Mouse (Mus musculus) heart, postnatal 0 days (tissue): ENCODE measurements around the gene Patz1. TPM values are rescaled to one million over a fixed set of nuclear protein-coding genes. Genes with fewer than 3 reads are reported as not detected.

ENCODE experiments used
- ATAC-seq: fragments of 200-750 bp; cut with Nextera tagmentation; 2 replicates; pipeline ENCODE4 v1.8.0; 2017; ENCODE audit warnings: low read depth, moderate number of reproducible peaks, moderate library complexity; ENCODE audit not compliant: insufficient read depth
- DNase-seq: peaks from one replicate; pipeline ENCODE4 v3.0.0-alpha.2; 2016; ENCODE audit warnings: low spot score
- H3K27ac ChIP-seq: fragments of 300-500 bp; sonication (generic); 2 replicates; pipeline ENCODE4 v1.5.1; 2014; ENCODE audit warnings: low read depth, mild to moderate bottlenecking
- H3K27me3 ChIP-seq: fragments of 300-500 bp; sonication (generic); 2 replicates; pipeline ENCODE4 v1.6.1; 2014; ENCODE audit warnings: low read length, mixed read lengths; ENCODE audit not compliant: control insufficient read depth, insufficient read depth
- H3K36me3 ChIP-seq: fragments of 300-500 bp; sonication (generic); replicated peaks from 2 replicates; pipeline ENCODE4 v1.6.1; 2014; ENCODE audit warnings: low read length, mixed read lengths; ENCODE audit not compliant: control insufficient read depth, insufficient read depth
- H3K4me1 ChIP-seq: fragments of 300-500 bp; sonication (generic); 2 replicates; pipeline ENCODE4 v1.6.1; 2014; ENCODE audit warnings: antibody characterized with exemption; ENCODE audit not compliant: control insufficient read depth, insufficient read depth
- H3K4me2 ChIP-seq: fragments of 300-500 bp; sonication (generic); 2 replicates; pipeline ENCODE4 v1.6.1; 2014; ENCODE audit warnings: low read depth, mild to moderate bottlenecking, low read length, moderate library complexity
- H3K4me3 ChIP-seq: fragments of 300-500 bp; sonication (generic); 2 replicates; pipeline ENCODE4 v1.5.1; 2014; ENCODE audit warnings: low read depth, low read length
- H3K9ac ChIP-seq: fragments of 300-500 bp; sonication (generic); replicated peaks from 2 replicates; pipeline ENCODE4 v1.6.1; 2014; ENCODE audit warnings: low read depth, low read length, mixed read lengths
- H3K9me3 ChIP-seq: fragments of 300-500 bp; sonication (generic); replicated peaks from 2 replicates; pipeline ENCODE4 v1.6.1; 2016; ENCODE audit warnings: low read length; ENCODE audit not compliant: control insufficient read depth
- CTCF ChIP-seq: IDR thresholded peaks from 2 replicates; pipeline ENCODE4 v1.5.1; 2016; ENCODE audit warnings: antibody characterized with exemption, control low read depth, low read depth
- EP300 ChIP-seq: IDR thresholded peaks from 2 replicates; pipeline ENCODE4 v1.6.1; 2016; ENCODE audit warnings: antibody characterized with exemption, low read depth
- WGBS: fragments of 180-500 bp; shearing (Covaris S2); extraction: QIAGEN DNeasy Blood & Tissue Kit; methylation state at CpG from one replicate; pipeline ENCODE4 v1.1.7; 2014; 5-methylcytosine and 5-hydroxymethylcytosine counted together
- polyA plus RNA-seq: library from polyadenylated mRNA; unstranded; fragments of >200 nt; fragmentation: Nextera tagmentation; extraction: Ambion mirVana; gene quantifications from 2 replicates; pipeline ENCODE4 v1.2.1, GENCODE M21; 2015
- total RNA-seq: library from RNA; depleted of rRNA; stranded (reverse); fragments of >200 nt; gene quantifications from 2 replicates; pipeline ENCODE4 v1.2.3, GENCODE M21; 2014; ENCODE audit warnings: low replicate concordance

The Patz1 gene
- total and polyA plus RNA-seq, 2 experiments from 2014 or later, result 14.0 to 35.6 TPM

DNA sequence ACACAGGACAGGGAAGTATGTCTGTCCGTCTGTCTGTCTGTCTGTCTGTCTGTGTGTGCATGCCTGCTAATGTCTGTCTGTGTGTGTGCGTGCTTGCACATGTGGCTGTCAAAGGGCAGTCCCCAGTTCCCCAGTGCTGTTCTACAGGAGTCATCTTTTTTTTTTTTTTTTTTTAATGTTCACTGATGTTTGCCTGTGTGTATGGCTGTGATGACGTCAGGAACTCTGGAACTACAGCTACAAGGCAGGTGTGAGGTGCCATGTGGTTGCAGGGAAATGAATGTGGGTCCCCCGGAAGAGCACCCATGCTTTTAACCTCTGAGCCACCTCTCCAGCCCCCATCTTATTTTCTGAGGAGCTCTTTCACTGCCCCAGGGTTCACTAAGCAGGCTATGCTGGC is 21.2 kb downstream of the Patz1 start:
- ATAC-seq (no peak), DNase-seq (no peak)
- H3K36me3 ChIP-seq, result peaks cover 67% of the 10 kb centered on the region
- peak overlapping the region; percentile 57; the same call in 1 of the 2 replicates for H3K27ac ChIP-seq
- TF ChIP-seq CTCF (no peak), EP300 (no peak)
- no peak overlapping the region for H3K4me3 ChIP-seq
- WGBS, result 84% methylated on average over 4 of the region's 4 CpGs
- H3K4me1 ChIP-seq, result 0 out of 2 replicates have a peak, but pooled peaks cover 4% of the 10 kb centered on the region
- H3K27me3 ChIP-seq, result no peaks in the 10 kb centered on the region
- no peaks in the 10 kb centered on the region for H3K9me3 ChIP-seq
- H3K9ac ChIP-seq, result no peak overlapping the region
- no peak overlapping the region for H3K4me2 ChIP-seq

DNA sequence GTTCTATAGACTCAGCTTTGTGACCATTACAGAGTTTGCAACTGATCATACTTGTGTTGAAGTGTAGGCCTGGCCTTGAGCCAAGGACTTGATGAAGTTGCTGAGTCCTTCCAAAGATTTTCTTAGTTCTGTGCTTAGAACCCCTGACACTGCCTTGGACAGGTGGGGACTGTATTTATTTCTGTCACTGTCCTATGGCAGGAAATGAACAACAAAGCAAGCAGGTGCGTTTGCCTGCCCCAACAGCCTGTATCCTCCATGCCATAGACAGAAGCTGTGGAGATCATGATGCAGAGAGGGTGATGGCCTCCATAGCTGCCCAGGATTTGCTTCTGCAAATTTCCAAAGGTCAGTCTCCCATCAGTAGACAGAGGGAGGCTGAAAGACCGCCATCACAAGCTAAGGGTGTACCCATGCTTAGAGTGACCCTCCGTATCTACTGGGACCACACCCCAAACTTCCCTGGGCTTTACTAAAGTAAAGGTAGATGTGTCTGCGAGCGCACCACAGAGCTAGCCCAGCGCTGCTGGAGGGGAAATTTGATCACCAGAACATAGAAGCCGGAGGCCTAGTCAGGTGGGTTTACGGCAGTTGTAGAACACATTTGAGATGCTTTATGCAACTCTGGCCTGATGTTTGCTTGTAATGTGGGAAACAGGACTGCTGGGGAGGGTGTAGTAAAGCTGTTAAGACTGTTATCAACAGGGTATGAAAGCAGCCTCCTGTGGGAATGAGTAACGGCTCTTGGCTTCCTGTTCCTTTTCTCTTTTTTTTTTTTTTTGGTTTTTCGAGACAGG is 22.3 kb downstream of the Patz1 start:
- no peak overlapping the region for H3K9ac ChIP-seq
- H3K36me3 ChIP-seq, result peaks cover 60% of the 10 kb centered on the region
- ATAC-seq (no peak), DNase-seq (no peak)
- no peak overlapping the region for H3K4me3 ChIP-seq
- peak overlapping the region; percentile 57; the same call in 1 of the 2 replicates for H3K27ac ChIP-seq
- H3K27me3 ChIP-seq, result no peaks in the 10 kb centered on the region
- H3K4me1 ChIP-seq, result 0 out of 2 replicates have a peak, but pooled peaks cover 4% of the 10 kb centered on the region
- WGBS, result 74% methylated on average over 10 of the region's 10 CpGs
- TF ChIP-seq CTCF, result no peak
- TF ChIP-seq EP300, result no peak
- H3K4me2 ChIP-seq, result no peak overlapping the region
- no peaks in the 10 kb centered on the region for H3K9me3 ChIP-seq

DNA sequence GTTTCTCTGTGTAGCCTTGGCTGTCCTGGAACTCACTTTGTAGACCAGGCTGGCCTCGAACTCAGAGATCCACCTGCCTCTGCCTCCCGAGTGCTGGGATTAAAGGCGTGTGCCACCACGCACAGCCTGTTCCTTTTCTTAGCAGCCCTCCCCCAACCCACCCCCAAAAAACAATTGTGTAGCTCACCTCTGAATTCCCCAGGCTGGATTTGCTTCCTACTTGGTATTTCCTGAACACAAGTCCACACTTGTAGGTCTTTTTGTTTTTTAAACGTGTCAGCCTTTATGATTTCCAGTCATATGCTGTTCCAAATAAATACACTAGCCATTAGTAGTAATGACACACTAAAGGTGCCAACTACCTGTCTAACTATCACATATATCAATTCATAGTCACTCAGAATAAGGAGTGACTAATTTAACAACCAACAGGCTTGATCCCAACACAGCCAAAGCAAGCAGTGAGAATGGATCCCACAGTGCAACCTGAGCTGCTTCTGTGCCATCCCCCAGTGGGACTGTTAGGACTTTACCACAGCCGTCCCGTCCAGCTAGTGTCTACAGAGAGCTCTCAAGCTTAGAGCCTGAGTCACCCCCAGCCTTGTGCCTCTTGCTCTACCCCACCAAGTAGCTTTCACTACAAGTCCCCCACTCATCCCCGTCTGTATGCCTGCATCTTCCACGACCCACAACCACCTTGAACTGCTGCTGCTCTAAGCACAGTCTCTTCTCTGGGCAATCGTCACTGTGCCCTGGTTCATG is 23.1 kb downstream of the Patz1 start:
- H3K4me3 ChIP-seq, result no peak overlapping the region
- H3K9me3 ChIP-seq, result no peaks in the 10 kb centered on the region
- H3K4me1 ChIP-seq, result 0 out of 2 replicates have a peak, but pooled peaks cover 4% of the 10 kb centered on the region
- peaks cover 53% of the 10 kb centered on the region for H3K36me3 ChIP-seq
- WGBS, result 83% methylated on average over 9 of the region's 10 CpGs
- no peak for DNase-seq
- H3K27ac ChIP-seq, result peak overlapping the region; percentile 57; the same call in 1 of the 2 replicates
- ATAC-seq, result no peak
- no peak overlapping the region for H3K9ac ChIP-seq
- TF ChIP-seq CTCF (no peak), EP300 (no peak)
- no peaks in the 10 kb centered on the region for H3K27me3 ChIP-seq
- no peak overlapping the region for H3K4me2 ChIP-seq

DNA sequence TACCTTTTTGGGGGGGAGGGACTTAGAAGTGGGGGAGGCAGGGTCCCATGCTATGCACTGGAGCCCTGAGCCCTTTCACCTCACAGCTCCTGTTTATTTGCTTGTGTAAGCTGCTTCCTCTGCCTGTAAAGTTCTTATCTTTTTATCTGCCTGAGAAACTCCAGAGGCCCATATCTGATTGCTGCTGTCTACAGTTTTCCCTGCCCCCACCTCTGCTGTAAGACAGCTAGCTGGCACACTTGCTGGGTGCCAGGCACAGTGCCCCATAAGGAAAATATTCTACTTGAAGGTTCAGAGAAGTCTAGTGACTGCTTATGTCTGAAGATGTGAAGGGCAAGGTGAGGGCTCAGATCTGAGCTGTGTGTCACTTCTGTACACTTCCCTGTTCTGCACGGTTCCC is 24.6 kb downstream of the Patz1 start:
- TF ChIP-seq EP300 (no peak), CTCF (no peak)
- Histone ChIP-seq H3K4me3 (no peak overlapping the region), H3K27ac (no peak overlapping the region), H3K9ac (no peak overlapping the region), H3K27me3 (no peaks in the 10 kb centered on the region), H3K4me2 (no peak overlapping the region), H3K9me3 (no peaks in the 10 kb centered on the region), H3K36me3 (peaks cover 37% of the 10 kb centered on the region), H3K4me1 (0 out of 2 replicates have a peak, but pooled peaks cover 4% of the 10 kb centered on the region)
- no peak for ATAC-seq
- DNase-seq, result no peak
- 77% methylated on average over 1 of the region's 1 CpGs for WGBS

DNA sequence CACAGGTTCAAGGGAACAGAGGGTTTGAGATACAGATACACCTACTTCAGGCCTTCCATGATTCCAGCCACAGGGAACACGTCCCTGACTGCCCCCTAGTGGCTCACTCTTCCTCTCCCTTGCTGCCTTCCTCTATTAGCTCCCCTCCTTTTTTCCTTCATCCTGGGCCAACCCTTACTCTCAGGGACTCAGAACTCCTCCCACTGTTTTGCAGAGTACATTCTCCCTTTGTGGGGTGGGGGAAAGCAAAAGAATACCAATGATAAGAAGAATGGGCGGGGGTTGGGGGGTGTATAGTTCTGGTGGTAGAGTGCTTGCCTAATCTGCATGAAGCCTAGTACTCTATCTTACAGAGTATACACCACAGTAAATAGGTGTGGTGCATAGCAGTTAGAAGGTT is 25.5 kb downstream of the Patz1 start:
- TF ChIP-seq EP300 (no peak), CTCF (peak; percentile 75)

More for the DNA sequence above, 25.5 kb downstream of the Patz1 start:
- Histone ChIP-seq H3K27ac (no peak overlapping the region), H3K36me3 (peaks cover 29% of the 10 kb centered on the region), H3K4me1 (0 out of 2 replicates have a peak, but pooled peaks cover 4% of the 10 kb centered on the region), H3K4me3 (no peak overlapping the region), H3K27me3 (no peaks in the 10 kb centered on the region), H3K9me3 (no peaks in the 10 kb centered on the region), H3K9ac (no peak overlapping the region), H3K4me2 (no peak overlapping the region)
- DNase-seq (peak; percentile 67), ATAC-seq (peak; percentile 83)
- WGBS, result 35% methylated on average over 2 of the region's 2 CpGs
